Mouse (Mus musculus) lung, adult 2 months (tissue): ENCODE data around the gene Aqp2.

Source experiments
- CTCF ChIP-seq: fragments of 200-500 bp; IDR thresholded peaks from 2 replicates; pipeline ENCODE4 v1.5.1; 2011; ENCODE audit warnings: mild to moderate bottlenecking, low read length, control low read depth; ENCODE audit not compliant: insufficient read depth
- POLR2A ChIP-seq: fragments of 200-500 bp; IDR thresholded peaks from 2 replicates; pipeline ENCODE4 v1.6.1; 2011; ENCODE audit warnings: low read depth, mild to moderate bottlenecking, control low read depth, low read length, borderline replicate concordance; ENCODE audit errors: extremely low read depth

DNA sequence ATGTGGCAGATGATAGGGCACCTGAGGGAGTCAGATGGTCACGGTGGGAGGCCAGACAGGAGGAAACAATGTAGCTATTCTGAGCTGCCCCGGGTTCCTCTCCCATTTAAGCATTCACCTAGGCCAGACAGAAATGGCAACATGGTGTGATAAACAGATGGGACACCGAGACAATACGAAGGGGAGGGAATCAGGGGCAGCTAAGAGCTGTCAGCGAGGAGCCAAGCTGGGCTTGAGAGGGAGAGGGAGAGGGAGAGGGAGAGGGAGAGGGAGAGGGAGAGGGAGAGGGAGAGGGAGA lies 22.9 kb downstream of the Aqp2 start:
- TF ChIP-seq POLR2A (no peak), CTCF (no peak)
